Mouse (Mus musculus): ENCODE results near the gene Pygo1.
A peak's percentile ranks its signal among the peaks of the same experiment; 100 is the strongest.

Gene Pygo1

GRCm38 (mm10) chr9:72936301-72936700 is 10.9 kb downstream of the Pygo1 start:
- no peak for DNase-seq

- DNase-seq = peak in 1 of 2 experiments; percentile 14
These were observed 18.0 kb downstream of the Pygo1 start for GRCm38 (mm10) chr9:72943424-72943823.

DNA sequence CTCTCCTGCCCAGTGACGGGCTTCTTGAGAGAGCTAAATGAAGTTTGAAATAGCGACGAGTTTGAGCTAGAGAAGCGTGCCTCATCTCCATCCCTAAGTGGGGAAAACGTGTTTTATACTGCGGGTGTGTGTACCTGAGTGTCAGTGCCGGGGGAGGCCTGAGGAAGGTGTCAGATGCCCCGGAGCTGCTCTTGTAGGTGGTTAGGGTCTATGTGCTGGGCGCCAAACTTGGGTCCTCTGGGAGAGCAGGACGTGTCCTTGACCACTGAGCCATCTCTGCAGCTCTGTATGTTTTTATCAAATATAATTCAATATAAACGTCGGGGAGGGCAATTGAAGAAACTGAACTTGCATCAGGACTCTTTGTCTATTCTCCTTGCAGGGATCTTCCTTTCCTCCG is 18.8 kb downstream of the Pygo1 start:
- DNase-seq = no peak

- no peak for DNase-seq
These were observed 21.6 kb downstream of the Pygo1 start for GRCm38 (mm10) chr9:72947010-72947409.

DNA sequence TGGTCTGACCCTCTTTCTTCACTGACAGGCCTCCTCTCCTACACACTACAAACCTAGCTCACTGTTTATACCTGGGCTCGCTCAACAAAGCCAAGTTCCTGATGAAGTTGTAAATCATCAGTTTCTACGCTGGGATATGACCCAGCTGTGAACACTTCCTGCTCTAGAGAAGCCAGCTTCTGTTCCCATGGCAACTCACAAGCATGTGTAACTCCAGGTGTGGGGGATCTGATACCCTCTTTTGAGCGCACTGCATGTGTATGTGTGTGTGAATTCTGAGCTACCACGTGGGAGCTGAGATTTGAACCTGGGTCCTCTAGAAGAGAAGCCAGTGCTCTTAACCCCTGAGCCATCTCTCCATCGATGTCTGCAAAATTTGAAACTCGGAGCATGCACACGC is 24.1 kb downstream of the Pygo1 start:
- no peak for DNase-seq

DNA sequence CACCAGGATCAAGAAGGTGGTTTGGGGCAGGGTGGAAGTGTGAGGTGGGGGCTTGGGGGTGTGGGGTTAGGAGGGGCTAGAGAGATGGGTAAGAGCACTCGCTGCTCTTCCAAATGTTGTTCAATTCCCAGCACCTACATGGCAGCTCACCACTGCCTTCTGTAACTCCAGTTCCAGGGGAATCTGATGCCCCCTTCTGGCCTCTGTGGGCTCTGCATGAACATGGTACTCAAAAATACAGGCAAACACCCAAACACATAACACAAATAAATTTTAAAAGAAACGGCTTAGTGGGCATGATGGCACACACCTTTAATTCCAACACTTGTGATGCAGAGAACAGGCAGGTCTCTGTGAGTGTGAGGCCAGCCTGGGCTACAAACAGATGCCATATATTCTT is 29.3 kb downstream of the Pygo1 start:
- DNase-seq = peak in 1 of 2 experiments; percentile 46

DNA sequence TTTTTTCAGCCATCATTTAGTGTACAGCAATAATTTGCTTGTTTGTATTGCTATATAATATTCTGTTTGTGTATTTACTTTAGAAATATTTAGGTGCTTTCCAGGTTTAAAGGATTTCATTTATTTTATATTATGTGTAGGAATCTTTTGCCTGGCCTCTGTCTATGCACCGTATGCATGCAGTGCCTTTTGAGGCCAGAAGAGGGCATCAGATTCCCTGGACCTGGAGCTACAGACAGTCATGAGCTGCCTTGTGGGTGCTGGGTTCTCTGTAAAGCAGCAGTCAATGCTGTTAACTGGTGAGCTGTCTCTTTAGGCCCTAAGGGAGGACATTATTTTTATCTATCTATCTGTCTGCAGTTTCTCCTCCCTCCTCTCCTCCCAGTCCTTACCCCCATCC is 30.1 kb downstream of the Pygo1 start:
- DNase-seq = peak; percentile 37 to 74

GRCm38 (mm10) chr9:72958521-72959450 is 33.3 kb downstream of the Pygo1 start, which contains the start of the genes Dyx1c1 and Gm44503:
Dyx1c1 (plus strand) TSS chr9:72958785.
Gm44503 (plus strand) TSS chr9:72958852.
- peak; percentile 80 to 88 for DNase-seq

GRCm38 (mm10) chr9:72961346-72961745 is 35.9 kb downstream of the Pygo1 start:
- DNase-seq = peak; percentile 51 to 62

DNA sequence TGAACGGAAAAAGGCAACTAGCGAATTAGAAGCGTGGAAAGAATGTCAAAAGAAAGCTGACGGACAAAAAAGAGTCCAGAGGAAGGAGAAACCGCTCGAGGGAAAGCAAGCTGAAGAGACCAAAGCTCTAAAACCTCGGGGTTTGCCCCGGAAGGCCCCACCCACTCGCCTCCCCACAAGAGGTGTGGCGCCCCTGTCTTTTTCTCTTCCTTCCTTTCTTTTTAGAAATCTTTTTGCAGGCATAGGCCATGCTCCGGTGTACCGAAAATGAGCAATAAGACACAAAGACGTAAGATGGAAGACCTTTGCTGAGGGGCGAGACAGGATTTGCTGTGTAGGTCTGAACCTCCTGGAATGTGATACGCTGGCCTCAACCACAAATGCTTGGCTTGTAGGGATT is 36.5 kb downstream of the Pygo1 start:
- DNase-seq = no peak

DNA sequence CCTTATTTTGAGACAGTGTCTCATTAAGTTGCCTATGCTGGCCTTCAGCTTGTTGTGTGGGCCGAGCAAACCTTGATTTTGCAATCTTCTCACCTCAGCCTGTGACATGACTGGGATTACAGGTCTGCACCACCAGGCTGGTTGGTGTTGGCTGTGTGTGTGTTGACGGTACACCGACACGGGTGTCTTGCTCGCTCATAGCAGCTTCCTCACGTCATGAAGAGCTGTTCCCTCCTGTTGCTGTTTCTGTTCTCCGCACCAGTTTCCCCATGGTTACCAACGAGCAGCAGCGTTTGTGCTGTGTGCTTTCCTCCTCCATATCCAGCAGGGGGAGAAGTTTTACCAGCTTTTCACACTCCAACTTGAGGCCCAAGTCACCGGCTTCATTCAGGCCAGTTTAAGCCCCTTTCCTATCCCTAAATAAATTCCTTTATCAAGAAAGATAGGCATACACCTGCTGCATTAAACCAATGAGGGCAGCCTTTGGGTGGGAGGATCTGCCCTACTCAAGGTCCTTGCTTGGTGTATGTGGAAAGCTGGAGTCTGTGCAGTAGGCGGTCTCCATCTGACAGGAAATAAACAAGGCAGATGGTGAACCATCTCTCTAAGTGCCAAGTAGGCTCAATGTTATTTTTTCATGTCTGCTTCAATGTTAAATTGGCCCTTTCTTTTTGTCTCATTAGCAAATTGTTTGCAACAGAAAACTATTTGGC is 43.1 kb downstream of the Pygo1 start:
- DNase-seq = peak; percentile 46 to 49

GRCm38 (mm10) chr9:72969874-72970273 is 44.4 kb downstream of the Pygo1 start:
- DNase-seq = peak; percentile 22 to 42

GRCm38 (mm10) chr9:72972435-72972834 is 47.0 kb downstream of the Pygo1 start:
- DNase-seq = no peak

DNA sequence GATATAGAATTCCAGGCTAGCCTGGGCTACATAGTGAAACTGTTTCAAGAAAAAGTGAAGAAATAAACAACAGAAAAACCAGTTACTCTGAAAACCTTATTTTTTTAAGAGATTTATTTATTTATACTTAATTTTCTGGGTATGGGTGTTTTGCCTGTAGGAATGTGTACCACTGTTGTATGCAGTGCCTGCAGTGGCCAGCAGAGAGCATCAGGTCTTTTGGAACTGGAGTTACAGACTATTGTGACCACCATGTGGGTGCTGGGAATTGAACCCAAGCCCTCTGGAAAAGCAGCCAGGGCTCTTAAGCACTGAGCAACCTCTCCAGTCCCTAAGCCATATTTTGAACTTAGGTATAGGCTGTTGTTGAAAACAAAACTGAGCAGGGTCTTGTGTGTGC is 47.5 kb downstream of the Pygo1 start:
- DNase-seq = no peak

- DNase-seq = no peak
These were observed 49.3 kb downstream of the Pygo1 start for GRCm38 (mm10) chr9:72974734-72975133.

GRCm38 (mm10) chr9:72975242-72975641 is 49.8 kb downstream of the Pygo1 start:
- DNase-seq = no peak

GRCm38 (mm10) chr9:72983066-72983465 is 57.6 kb downstream of the Pygo1 start:
- no peak for DNase-seq

GRCm38 (mm10) chr9:72985250-72986220 is 60.1 kb downstream of the Pygo1 start, which contains the start of the genes Ccpg1os and Ccpg1:
Ccpg1os (minus strand) TSS chr9:72985382.
Ccpg1 (plus strand) TSS chr9:72985429.
- DNase-seq = peak; percentile 98

GRCm38 (mm10) chr9:72987703-72988102 is 62.3 kb downstream of the Pygo1 start:
- DNase-seq = no peak

DNA sequence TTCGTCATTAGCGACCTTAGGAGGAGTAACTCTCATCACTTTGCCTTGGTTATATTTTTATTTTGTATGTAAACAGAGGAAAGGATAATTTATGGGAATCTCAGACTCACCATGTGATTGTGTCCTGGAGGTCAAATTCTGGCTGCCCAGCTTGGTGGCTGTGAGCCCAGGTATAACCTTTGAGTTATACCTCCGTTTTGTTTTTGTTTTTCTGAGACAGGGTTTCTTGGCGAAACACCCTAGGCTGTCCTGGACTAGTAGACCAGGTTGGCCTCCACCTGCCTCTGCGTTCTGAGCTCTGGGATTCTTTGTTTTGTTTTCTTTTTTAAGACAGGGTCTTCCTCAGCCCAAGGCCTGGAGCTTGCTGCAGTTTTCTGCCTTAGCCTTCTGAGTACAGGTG is 63.3 kb downstream of the Pygo1 start:
- peak; percentile 52 to 53 for DNase-seq

DNA sequence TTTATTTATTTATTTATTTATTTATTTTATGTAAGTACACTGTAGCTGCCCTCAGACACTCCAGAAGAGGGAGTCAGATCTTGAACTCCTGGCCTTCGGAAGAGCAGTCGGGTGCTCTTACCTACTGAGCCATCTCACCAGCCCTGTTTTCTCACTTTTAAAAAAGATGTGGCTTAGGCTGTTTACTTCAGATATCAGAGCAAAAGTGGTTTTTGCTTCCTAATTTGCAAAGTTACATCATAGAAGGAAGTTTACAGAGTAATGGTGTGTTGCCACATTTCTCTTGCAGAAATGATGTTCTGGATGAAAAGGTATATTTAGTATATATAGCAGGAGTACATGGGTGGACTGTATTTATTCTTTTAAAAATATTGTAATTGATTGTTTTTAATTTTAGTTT is 66.0 kb downstream of the Pygo1 start:
- DNase-seq = no peak

GRCm38 (mm10) chr9:72992576-72992975 is 67.1 kb downstream of the Pygo1 start:
- DNase-seq = no peak

Measured in kidney, postnatal 36 days (tissue).